Mouse (Mus musculus): ENCODE results near the gene 1810009A15Rik. TPM values are rescaled to one million over a fixed set of nuclear protein-coding genes. Genes with fewer than 3 reads are reported as not detected.

1810009A15Rik gene
- total RNA-seq, 2 experiments from 2014 or later: 21.3 to 23.3 TPM

DNA sequence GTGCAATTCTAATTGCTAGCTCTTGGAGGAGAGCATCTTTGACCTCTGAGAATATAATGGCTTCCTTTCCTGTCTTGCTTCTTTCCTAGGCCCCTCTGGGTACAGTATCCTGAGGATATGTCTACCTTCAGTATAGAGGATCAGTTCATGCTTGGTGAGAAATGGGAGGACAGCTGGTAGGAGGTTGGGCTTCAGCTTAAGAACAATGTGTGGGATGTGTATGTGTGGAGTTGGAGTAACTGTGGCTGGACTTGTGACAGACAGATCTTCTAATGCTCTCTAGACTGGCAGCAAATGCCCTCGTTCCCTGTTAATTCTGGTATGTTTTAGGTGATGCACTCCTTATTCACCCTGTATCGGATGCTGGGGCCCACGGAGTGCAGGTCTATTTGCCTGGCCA, 25.6 kb downstream of the 1810009A15Rik start:
- ATAC-seq (replicated peaks; ENCODE audit: low FRiP score, poor library complexity, severe bottlenecking): no peak

DNA sequence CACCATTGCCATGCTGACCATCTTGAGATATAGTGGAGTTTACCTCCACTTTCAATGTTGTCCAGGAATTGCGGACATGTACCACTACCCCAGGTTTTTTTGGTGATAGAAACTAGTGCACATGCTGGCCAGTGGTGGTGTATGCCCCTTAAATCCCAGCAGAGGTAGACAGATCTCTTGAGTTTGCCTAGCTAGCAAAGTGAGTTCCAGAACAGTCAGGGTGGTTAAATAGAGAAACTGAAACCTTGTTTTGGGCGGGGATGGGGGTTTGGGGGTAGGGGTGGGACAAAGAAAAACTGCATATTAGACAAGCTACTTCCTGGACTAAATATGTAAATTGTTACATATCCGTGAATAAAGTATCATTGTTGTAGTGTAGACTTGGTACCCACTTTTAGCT, 30.3 kb downstream of the 1810009A15Rik start:
- no peak for ATAC-seq (replicated peaks; ENCODE audit: low FRiP score, poor library complexity, severe bottlenecking)

- no peak for ATAC-seq (replicated peaks; ENCODE audit: low FRiP score, poor library complexity, severe bottlenecking)
Observed at GRCm38 (mm10) chr19:8919684-8920072, 31.0 kb downstream of the 1810009A15Rik start.

GRCm38 (mm10) chr19:8920073-8920736, 31.6 kb downstream of the 1810009A15Rik start, which contains the start of gene B3gat3:
Gene B3gat3 (plus strand): TSS chr19:8920374.
- peak; percentile 92 for ATAC-seq (replicated peaks; ENCODE audit: low FRiP score, poor library complexity, severe bottlenecking)

DNA sequence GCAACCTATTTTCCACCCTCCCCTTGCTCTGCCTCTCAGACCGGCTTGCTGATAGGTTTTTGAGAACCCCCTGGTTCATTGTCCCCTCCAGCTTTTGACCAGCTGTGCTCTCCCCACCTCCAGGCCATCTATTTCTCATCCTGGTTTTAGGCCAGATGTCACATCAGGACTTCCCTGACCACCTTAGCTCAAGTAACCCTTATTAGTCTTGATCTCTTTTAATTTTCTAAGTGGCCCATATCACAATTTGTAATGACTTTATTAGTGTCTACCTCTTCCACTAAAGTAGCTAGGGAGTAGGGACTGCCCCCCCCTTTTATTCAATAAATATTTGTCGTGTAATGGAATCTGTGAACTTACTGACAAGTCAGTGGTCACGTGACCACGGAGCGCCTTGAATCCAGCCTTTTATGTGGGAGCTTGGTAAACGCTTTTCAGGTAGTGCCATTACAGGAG, 32.2 kb downstream of the 1810009A15Rik start:
- peak; percentile 73 for ATAC-seq (replicated peaks; ENCODE audit: low FRiP score, poor library complexity, severe bottlenecking)

- ATAC-seq (replicated peaks; ENCODE audit: low FRiP score, poor library complexity, severe bottlenecking): no peak
Observed at GRCm38 (mm10) chr19:8921741-8922140, 33.1 kb downstream of the 1810009A15Rik start.

DNA sequence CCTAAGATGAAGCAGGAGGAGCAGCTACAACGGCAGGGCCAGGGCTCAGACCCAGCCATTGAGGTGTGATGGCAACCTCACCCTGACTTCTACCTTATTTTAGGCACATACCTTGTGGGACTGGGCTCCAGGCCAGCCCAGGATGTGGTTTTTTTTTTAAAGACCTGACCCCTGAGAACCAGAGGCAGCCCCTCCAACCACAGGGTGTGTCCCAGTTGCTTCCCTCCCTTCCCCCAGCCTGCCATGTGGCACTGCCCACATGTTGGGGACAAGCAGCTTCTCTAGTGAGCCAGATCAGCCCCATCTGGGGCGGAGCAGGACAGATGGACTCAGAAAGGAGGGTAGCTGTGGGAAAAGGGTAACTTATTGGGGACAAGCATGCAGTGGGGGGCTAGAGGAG, 38.1 kb downstream of the 1810009A15Rik start:
- ATAC-seq (replicated peaks; ENCODE audit: low FRiP score, poor library complexity, severe bottlenecking): no peak

DNA sequence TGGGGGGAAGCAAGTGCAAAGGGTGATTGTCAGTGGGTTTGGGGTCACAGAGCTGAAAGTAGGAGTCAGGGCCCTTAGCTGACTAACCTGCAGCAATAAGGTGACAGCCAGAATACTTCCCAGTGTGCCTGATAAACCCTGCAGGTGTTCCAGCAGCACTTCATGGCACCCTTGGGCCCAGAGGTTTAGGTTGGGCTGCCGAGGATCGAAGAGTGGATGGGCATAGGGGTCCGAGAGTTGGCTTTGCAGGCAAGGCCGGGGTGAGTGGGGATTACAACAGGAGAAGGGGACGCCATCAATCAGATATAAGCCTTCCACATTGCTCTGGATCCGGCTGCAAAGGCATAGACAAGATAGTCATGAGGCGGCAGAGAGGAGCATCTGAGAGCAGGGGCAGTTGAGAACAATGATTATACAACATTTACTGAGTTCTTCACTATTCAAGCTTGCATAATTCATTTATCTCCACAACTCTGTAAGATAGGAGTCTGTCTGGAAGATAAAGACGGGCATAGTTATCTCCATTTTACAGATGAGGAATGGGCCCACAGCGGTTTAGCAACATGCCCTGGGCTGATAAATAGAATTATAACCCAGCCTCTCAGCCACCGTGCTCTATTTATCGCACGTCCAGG, 39.4 kb downstream of the 1810009A15Rik start:
- ATAC-seq (replicated peaks; ENCODE audit: low FRiP score, poor library complexity, severe bottlenecking): no peak

- ATAC-seq (replicated peaks; ENCODE audit: low FRiP score, poor library complexity, severe bottlenecking): no peak; the same call in 1 of the 2 replicates
Observed at GRCm38 (mm10) chr19:8928689-8929223, 40.1 kb downstream of the 1810009A15Rik start.

DNA sequence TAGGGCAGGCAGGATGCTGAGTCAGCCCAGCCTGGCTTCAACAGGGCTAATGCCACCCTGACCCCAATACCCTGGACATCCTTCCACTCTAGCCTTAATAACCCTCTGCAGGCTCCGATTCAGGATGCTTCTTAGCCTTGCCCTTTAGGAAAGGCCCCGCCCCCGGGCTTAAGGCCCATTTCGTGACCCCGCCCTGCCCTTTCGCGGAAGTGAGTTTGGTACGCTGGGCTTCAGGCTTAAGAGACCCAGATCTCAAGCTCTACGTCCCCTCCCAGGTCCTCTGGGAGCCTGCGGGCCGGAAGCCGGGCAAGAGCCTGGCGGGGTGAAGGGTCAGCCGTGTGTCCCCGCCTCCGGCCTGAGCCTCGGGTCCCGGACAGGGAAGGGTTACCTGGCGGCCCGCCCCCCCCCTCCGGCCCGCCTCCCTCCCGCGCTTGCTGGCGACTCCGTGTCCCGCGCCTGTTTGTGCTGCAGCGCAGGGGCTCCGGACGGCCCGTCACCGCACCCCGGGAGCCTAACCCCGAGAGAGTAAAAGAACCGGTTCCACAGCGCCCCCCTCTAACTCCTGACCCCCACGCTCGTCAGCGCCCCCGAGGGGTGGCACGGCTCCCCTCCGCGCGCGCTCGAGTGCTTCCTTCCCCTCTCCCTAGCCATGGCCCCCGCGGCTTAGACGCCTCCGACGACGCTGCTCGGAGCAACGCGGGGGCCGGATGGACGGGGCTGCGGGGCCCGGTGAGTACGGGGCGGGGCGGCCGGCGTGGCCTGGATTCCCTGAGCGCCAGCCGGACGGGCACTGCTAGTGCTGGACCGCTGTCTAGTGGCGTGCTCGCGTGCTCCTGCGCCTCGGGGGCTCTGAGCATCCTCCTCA, 40.8 kb downstream of the 1810009A15Rik start, which contains the start of the genes Rom1 and Eml3:
TSS of gene Rom1 (minus strand) at position 133 of the 865 bp plus-strand sequence.
TSS of gene Eml3 (plus strand) at position 329 of the 865 bp plus-strand sequence.
- ATAC-seq (replicated peaks; ENCODE audit: low FRiP score, poor library complexity, severe bottlenecking): peak; percentile 84

DNA sequence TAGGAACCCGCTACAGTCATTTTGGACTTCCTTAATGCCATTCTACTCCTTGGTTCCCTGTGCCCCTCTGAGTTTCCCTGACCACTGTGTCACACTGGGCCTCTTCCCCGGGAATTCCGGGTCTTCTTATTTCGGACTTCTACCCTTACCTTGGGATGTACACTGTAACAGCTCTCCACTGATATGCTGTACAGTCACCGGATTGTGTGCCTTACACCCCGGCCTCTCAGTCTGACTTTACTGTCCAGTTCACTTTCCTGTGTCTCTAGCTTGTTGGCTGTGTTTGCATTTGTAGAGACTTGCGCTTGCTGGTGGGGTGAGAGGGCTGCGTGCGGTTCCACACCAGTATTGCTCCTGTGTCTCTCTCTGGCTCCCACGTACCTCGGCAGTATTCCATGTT, 41.5 kb downstream of the 1810009A15Rik start:
- no peak for ATAC-seq (replicated peaks; ENCODE audit: low FRiP score, poor library complexity, severe bottlenecking)

GRCm38 (mm10) chr19:8930771-8931170, 42.1 kb downstream of the 1810009A15Rik start:
- ATAC-seq (replicated peaks; ENCODE audit: low FRiP score, poor library complexity, severe bottlenecking): no peak

DNA sequence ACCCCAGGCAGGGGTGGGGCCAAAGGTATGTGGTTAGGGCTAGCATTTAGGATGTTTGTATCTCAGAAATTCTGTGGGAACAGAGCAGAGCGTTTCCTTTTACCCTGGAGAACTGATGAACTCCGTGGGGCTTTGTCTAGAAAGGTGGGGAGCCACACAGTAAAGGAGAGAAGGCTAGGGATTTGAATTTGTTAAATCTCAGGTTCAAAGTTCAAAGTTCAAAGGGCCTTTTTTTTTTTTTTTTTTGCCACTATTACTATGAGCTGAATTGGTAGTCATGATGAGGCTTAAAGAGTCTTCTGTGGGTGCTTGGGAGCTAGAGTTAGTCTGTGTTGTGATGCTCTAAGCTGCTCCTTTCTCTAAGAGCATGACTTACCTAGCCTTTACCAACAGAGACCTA, 48.1 kb downstream of the 1810009A15Rik start:
- ATAC-seq (replicated peaks; ENCODE audit: low FRiP score, poor library complexity, severe bottlenecking): no peak

Other genes starting within 250 kb of the 1810009A15Rik start
Only the 30 nearest of the 33 such genes appear.
- 150 and 218 TPM in 2 replicates for gene Slc3a2, start 165.5 kb upstream of the 1810009A15Rik start, total RNA-seq (2015; ENCODE audit: low replicate concordance)
- 337 and 409 TPM in 2 replicates for gene Slc3a2, start 165.5 kb upstream of the 1810009A15Rik start, total RNA-seq (2017; ENCODE audit: low replicate concordance)
- gene Wdr74, start 153.0 kb upstream of the 1810009A15Rik start, total RNA-seq (2015; ENCODE audit: low replicate concordance): 7.9 and 61.9 TPM in 2 replicates
- 15.3 and 18.3 TPM in 2 replicates for gene Wdr74, start 153.0 kb upstream of the 1810009A15Rik start, total RNA-seq (2017; ENCODE audit: low replicate concordance)
- gene 1700092M07Rik, start 148.1 kb upstream of the 1810009A15Rik start, total RNA-seq (2015; ENCODE audit: low replicate concordance): not detected in 2 replicates
- gene 1700092M07Rik, start 148.1 kb upstream of the 1810009A15Rik start, total RNA-seq (2017; ENCODE audit: low replicate concordance): not detected in 2 replicates
- gene Stx5a, start 147.4 kb upstream of the 1810009A15Rik start, total RNA-seq (2015; ENCODE audit: low replicate concordance): 105 and 119 TPM in 2 replicates
- 161 and 226 TPM in 2 replicates for gene Stx5a, start 147.4 kb upstream of the 1810009A15Rik start, total RNA-seq (2017; ENCODE audit: low replicate concordance)
- 135 and 146 TPM in 2 replicates for gene Nxf1, start 131.8 kb upstream of the 1810009A15Rik start, total RNA-seq (2015; ENCODE audit: low replicate concordance)
- 35.0 and 81.7 TPM in 2 replicates for gene Nxf1, start 131.8 kb upstream of the 1810009A15Rik start, total RNA-seq (2017; ENCODE audit: low replicate concordance)
- gene Tmem223, start 117.9 kb upstream of the 1810009A15Rik start, total RNA-seq (2015; ENCODE audit: low replicate concordance): 9.4 and 11.0 TPM in 2 replicates
- gene Tmem223, start 117.9 kb upstream of the 1810009A15Rik start, total RNA-seq (2017; ENCODE audit: low replicate concordance): 3.1 and 6.8 TPM in 2 replicates
- gene Tmem179b, start 114.4 kb upstream of the 1810009A15Rik start, total RNA-seq (2015; ENCODE audit: low replicate concordance): 55.1 and 59.6 TPM in 2 replicates
- gene Tmem179b, start 114.4 kb upstream of the 1810009A15Rik start, total RNA-seq (2017; ENCODE audit: low replicate concordance): 24.3 and 37.4 TPM in 2 replicates
- gene Taf6l, start 102.4 kb upstream of the 1810009A15Rik start, total RNA-seq (2015; ENCODE audit: low replicate concordance): 1.2 and 5.9 TPM in 2 replicates
- 1.0 and 9.5 TPM in 2 replicates for gene Taf6l, start 102.4 kb upstream of the 1810009A15Rik start, total RNA-seq (2017; ENCODE audit: low replicate concordance)
- 21.5 and 23.0 TPM in 2 replicates for gene Polr2g, start 90.3 kb upstream of the 1810009A15Rik start, total RNA-seq (2015; ENCODE audit: low replicate concordance)
- 9.9 and 20.1 TPM in 2 replicates for gene Polr2g, start 90.3 kb upstream of the 1810009A15Rik start, total RNA-seq (2017; ENCODE audit: low replicate concordance)
- 0.42 TPM in 1 of 2 replicates, not detected in the other for gene Zbtb3, start 86.3 kb upstream of the 1810009A15Rik start, total RNA-seq (2015; ENCODE audit: low replicate concordance)
- 0.60 TPM in 1 of 2 replicates, not detected in the other for gene Zbtb3, start 86.3 kb upstream of the 1810009A15Rik start, total RNA-seq (2017; ENCODE audit: low replicate concordance)
- 10.0 and 13.6 TPM in 2 replicates for gene Ttc9c, start 69.5 kb upstream of the 1810009A15Rik start, total RNA-seq (2015; ENCODE audit: low replicate concordance)
- gene Ttc9c, start 69.5 kb upstream of the 1810009A15Rik start, total RNA-seq (2017; ENCODE audit: low replicate concordance): 13.8 and 20.1 TPM in 2 replicates
- 14.4 and 27.4 TPM in 2 replicates for gene Hnrnpul2, start 68.8 kb upstream of the 1810009A15Rik start, total RNA-seq (2015; ENCODE audit: low replicate concordance)
- 42.6 and 58.0 TPM in 2 replicates for gene Hnrnpul2, start 68.8 kb upstream of the 1810009A15Rik start, total RNA-seq (2017; ENCODE audit: low replicate concordance)
- gene AC129217.1, start 59.1 kb upstream of the 1810009A15Rik start, total RNA-seq (2015; ENCODE audit: low replicate concordance): 4.2 TPM in 1 of 2 replicates, not detected in the other
- 14.8 TPM in 1 of 2 replicates, not detected in the other for gene AC129217.1, start 59.1 kb upstream of the 1810009A15Rik start, total RNA-seq (2017; ENCODE audit: low replicate concordance)
- gene Bscl2, start 51.4 kb upstream of the 1810009A15Rik start, total RNA-seq (2015; ENCODE audit: low replicate concordance): 28.8 and 40.3 TPM in 2 replicates
- gene Bscl2, start 51.4 kb upstream of the 1810009A15Rik start, total RNA-seq (2017; ENCODE audit: low replicate concordance): 12.7 and 16.4 TPM in 2 replicates
- gene Gng3, start 49.7 kb upstream of the 1810009A15Rik start, total RNA-seq (2015; ENCODE audit: low replicate concordance): not detected in 2 replicates
- 0.56 TPM in 1 of 2 replicates, not detected in the other for gene Gng3, start 49.7 kb upstream of the 1810009A15Rik start, total RNA-seq (2017; ENCODE audit: low replicate concordance)
- not detected in 2 replicates for gene Lrrn4cl, start 38.1 kb upstream of the 1810009A15Rik start, total RNA-seq (2015; ENCODE audit: low replicate concordance)
- gene Lrrn4cl, start 38.1 kb upstream of the 1810009A15Rik start, total RNA-seq (2017; ENCODE audit: low replicate concordance): not detected in 2 replicates
- 18.6 and 20.6 TPM in 2 replicates for gene Ubxn1, start 17.4 kb upstream of the 1810009A15Rik start, total RNA-seq (2015; ENCODE audit: low replicate concordance)
- gene Ubxn1, start 17.4 kb upstream of the 1810009A15Rik start, total RNA-seq (2017; ENCODE audit: low replicate concordance): 43.0 and 65.7 TPM in 2 replicates
- 1.5 and 8.4 TPM in 2 replicates for gene Uqcc3, start 7.9 kb upstream of the 1810009A15Rik start, total RNA-seq (2015; ENCODE audit: low replicate concordance)
- gene Uqcc3, start 7.9 kb upstream of the 1810009A15Rik start, total RNA-seq (2017; ENCODE audit: low replicate concordance): 11.8 and 12.3 TPM in 2 replicates
- 24.2 and 24.4 TPM in 2 replicates for gene Lbhd1, start 5.1 kb upstream of the 1810009A15Rik start, total RNA-seq (2015; ENCODE audit: low replicate concordance)
- gene Lbhd1, start 5.1 kb upstream of the 1810009A15Rik start, total RNA-seq (2017; ENCODE audit: low replicate concordance): 6.0 and 23.1 TPM in 2 replicates
- gene Gm49403, start 4.9 kb upstream of the 1810009A15Rik start, total RNA-seq (2015; ENCODE audit: low replicate concordance): not detected in 2 replicates
- not detected in 2 replicates for gene Gm49403, start 4.9 kb upstream of the 1810009A15Rik start, total RNA-seq (2017; ENCODE audit: low replicate concordance)
- not detected in 2 replicates for gene Gm49416, start 73 bp downstream of the 1810009A15Rik start, total RNA-seq (2015; ENCODE audit: low replicate concordance)
- gene Gm49416, start 73 bp downstream of the 1810009A15Rik start, total RNA-seq (2017; ENCODE audit: low replicate concordance): not detected in 2 replicates
- gene Ints5, start 4.2 kb downstream of the 1810009A15Rik start, total RNA-seq (2015; ENCODE audit: low replicate concordance): 2.3 and 7.1 TPM in 2 replicates
- gene Ints5, start 4.2 kb downstream of the 1810009A15Rik start, total RNA-seq (2017; ENCODE audit: low replicate concordance): 4.7 and 5.4 TPM in 2 replicates
- 12.7 and 20.9 TPM in 2 replicates for gene Ganab, start 9.2 kb downstream of the 1810009A15Rik start, total RNA-seq (2015; ENCODE audit: low replicate concordance)
- 19.5 and 20.4 TPM in 2 replicates for gene Ganab, start 9.2 kb downstream of the 1810009A15Rik start, total RNA-seq (2017; ENCODE audit: low replicate concordance)
- gene B3gat3, start 31.5 kb downstream of the 1810009A15Rik start, total RNA-seq (2015; ENCODE audit: low replicate concordance): 12.5 and 14.2 TPM in 2 replicates
- gene B3gat3, start 31.5 kb downstream of the 1810009A15Rik start, total RNA-seq (2017; ENCODE audit: low replicate concordance): 11.1 and 12.4 TPM in 2 replicates
- 1.2 TPM in 1 of 2 replicates, not detected in the other for gene Rom1, start 40.5 kb downstream of the 1810009A15Rik start, total RNA-seq (2015; ENCODE audit: low replicate concordance)
- gene Rom1, start 40.5 kb downstream of the 1810009A15Rik start, total RNA-seq (2017; ENCODE audit: low replicate concordance): 1.7 and 3.0 TPM in 2 replicates
- 1.7 and 4.8 TPM in 2 replicates for gene Eml3, start 40.7 kb downstream of the 1810009A15Rik start, total RNA-seq (2015; ENCODE audit: low replicate concordance)
- gene Eml3, start 40.7 kb downstream of the 1810009A15Rik start, total RNA-seq (2017; ENCODE audit: low replicate concordance): 6.3 and 8.3 TPM in 2 replicates
- gene Mta2, start 53.0 kb downstream of the 1810009A15Rik start, total RNA-seq (2015; ENCODE audit: low replicate concordance): 16.9 and 22.8 TPM in 2 replicates
- gene Mta2, start 53.0 kb downstream of the 1810009A15Rik start, total RNA-seq (2017; ENCODE audit: low replicate concordance): 39.5 and 54.4 TPM in 2 replicates
- 1.0 and 2.7 TPM in 2 replicates for gene Tut1, start 65.0 kb downstream of the 1810009A15Rik start, total RNA-seq (2015; ENCODE audit: low replicate concordance)
- 2.3 and 6.8 TPM in 2 replicates for gene Tut1, start 65.0 kb downstream of the 1810009A15Rik start, total RNA-seq (2017; ENCODE audit: low replicate concordance)
- gene Eef1g, start 78.2 kb downstream of the 1810009A15Rik start, total RNA-seq (2015; ENCODE audit: low replicate concordance): 181 and 213 TPM in 2 replicates
- 105 and 149 TPM in 2 replicates for gene Eef1g, start 78.2 kb downstream of the 1810009A15Rik start, total RNA-seq (2017; ENCODE audit: low replicate concordance)
- 19.0 and 20.0 TPM in 2 replicates for gene Ahnak, start 100.4 kb downstream of the 1810009A15Rik start, total RNA-seq (2015; ENCODE audit: low replicate concordance)
- gene Ahnak, start 100.4 kb downstream of the 1810009A15Rik start, total RNA-seq (2017; ENCODE audit: low replicate concordance): 24.3 and 30.2 TPM in 2 replicates

Data from erythroblast, adult 5-6 weeks (primary cell).